Mouse (Mus musculus): ENCODE results near the gene Gnb2. TPM values are rescaled to one million over a fixed set of nuclear protein-coding genes. Genes with fewer than 3 reads are reported as not detected.

The Gnb2 gene
- 376 and 471 TPM in 2 replicates for polyA plus RNA-seq (2015; fragmentation: Nextera tagmentation; extraction: Ambion mirVana)

DNA sequence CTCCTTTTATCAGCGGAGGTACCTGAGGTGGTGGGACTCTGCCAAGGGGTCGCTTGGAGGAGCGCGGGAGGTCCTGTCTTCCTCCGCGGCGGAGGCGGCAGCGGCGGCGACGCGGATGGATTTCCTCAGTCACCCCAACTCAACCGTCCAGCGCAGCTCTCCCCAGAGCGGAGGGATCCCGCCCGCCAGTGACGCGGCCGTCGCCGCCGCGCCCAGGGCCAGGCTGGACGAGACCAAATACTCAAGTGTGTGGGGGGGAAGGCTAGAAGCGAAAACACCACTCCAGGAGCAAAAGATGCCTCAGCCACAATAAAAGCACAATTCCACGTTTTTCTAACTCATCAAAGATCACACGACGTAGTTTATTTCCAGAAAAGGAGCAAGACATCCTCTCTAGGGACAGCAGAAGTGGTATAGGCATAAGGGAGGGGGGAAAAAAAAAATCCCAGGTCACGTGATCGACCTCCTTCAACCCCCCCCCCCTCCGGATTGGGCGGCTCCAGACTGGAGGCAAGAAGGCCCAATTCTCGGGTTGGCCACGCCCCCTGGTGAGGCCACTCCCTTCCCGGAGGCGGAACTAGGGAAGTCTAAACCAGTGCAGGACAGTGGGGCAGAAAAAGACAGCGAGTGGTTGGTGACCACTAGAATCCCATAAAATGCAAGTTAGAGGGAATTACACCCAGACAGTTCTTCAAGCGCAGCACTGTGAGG is at the start of gene Gnb2, which contains the start of gene Epo:
Gnb2 (minus strand) TSS at position 394 of the 711 bp plus-strand sequence.
Epo (minus strand) TSS at position 126 of the 711 bp plus-strand sequence.

DNA sequence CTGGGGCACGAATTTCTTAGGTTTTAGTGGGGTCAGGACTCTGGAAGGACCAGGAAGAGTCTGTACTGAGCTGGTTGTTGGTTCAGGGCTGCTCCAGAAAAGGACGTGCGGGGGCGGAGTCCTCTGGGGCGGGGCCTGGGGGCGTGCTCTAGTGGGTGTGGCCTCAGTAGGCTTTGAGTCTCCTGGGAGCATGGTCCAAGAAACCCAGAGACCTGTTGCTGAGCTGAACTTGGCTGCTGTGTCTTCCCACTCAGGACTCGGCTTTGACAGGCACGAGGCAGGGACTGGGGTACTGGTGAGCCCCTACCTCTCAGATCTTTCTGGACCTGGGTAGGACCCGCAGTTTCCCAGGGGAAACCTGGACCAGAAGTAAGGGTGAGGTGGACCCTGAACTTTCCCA is 36.4 kb upstream of the Gnb2 start, which contains the start of gene Tfr2:
Tfr2 (plus strand) TSS at position 176 of the 400 bp plus-strand sequence.

GRCm38 (mm10) chr5:137553411-137553837 is 20.1 kb upstream of the Gnb2 start, which contains the start of gene Actl6b:
TSS of gene Actl6b (plus strand) at chr5:137553517.

GRCm38 (mm10) chr5:137518436-137518835 is 14.9 kb downstream of the Gnb2 start, which contains the start of gene Gigyf1:
TSS of gene Gigyf1 (plus strand) at chr5:137518548.

DNA sequence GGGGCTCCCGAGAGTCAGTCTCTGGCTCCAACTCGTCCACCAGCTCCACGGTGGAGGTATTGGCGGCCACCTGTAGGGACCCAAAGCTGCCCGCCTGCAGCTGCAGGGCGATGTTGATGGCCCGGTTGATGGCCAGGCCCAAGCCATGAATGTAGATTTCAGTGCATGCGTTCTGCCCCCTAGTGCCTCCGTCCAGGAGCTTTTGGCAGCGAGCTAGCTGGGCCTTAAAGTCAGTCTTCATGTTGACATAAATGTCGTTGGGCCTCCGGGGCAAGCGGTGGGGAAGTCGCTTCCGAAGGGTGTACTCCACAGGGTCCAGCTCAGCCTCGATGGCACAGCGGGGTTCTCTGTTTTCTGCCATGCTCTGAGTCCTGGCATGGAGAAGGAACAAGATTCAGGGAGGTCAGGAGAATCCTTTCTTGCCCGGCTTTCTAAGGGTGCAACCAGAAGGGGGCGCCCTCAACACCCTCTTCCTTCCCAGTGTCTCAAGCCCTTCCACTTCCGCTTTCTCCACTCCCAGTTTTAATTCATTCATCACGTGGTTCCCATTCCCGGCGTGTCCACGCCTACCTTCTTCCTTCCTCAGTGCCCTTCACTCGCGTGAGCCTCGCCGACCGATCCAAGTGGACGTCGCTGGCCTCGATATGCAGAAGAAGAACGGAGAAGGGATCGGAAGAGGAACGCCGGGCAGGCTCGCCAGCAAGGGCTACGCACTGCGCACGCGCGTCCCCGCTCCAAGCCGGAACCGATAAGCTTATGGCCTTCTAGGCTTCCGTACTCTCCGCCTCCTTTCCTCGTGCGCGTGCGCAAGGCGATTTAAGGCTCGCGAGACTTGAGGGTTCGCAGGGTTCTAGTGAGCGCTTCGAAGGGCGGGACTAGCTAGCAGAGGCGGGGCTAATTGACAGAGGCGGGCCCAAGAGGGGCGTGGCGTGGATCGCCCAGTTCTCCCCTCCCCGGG is 31.3 kb downstream of the Gnb2 start, which contains the start of gene Pop7:
Pop7 (minus strand) TSS at position 810 of the 958 bp plus-strand sequence.

Small RNA genes lying within 50 kb of the gene (microRNA-seq; reads per million reads assigned to microRNA genes)
- 1.1 reads per million for gene Mir6418 (ENCODE audit: borderline replicate concordance, insufficient number of aligned reads)

Other genes with a start within 250 kb of the Gnb2 start
- 14.4 and 46.3 TPM in 2 replicates for gene Ache, start 246.0 kb downstream of the Gnb2 start, polyA plus RNA-seq (2015; fragmentation: Nextera tagmentation; extraction: Ambion mirVana)
- gene Ufsp1, start 238.9 kb downstream of the Gnb2 start, polyA plus RNA-seq (2015; fragmentation: Nextera tagmentation; extraction: Ambion mirVana) = 12.2 and 13.2 TPM in 2 replicates
- 34.8 and 46.7 TPM in 2 replicates for gene Srrt, start 225.8 kb downstream of the Gnb2 start, polyA plus RNA-seq (2015; fragmentation: Nextera tagmentation; extraction: Ambion mirVana)
- gene Trip6, start 219.1 kb downstream of the Gnb2 start, polyA plus RNA-seq (2015; fragmentation: Nextera tagmentation; extraction: Ambion mirVana) = 45.2 and 45.4 TPM in 2 replicates
- 7.2 and 11.1 TPM in 2 replicates for gene Slc12a9, start 199.9 kb downstream of the Gnb2 start, polyA plus RNA-seq (2015; fragmentation: Nextera tagmentation; extraction: Ambion mirVana)
- gene Ephb4, start 183.4 kb downstream of the Gnb2 start, polyA plus RNA-seq (2015; fragmentation: Nextera tagmentation; extraction: Ambion mirVana) = 21.9 and 24.9 TPM in 2 replicates
- gene Zan, start 56.4 kb downstream of the Gnb2 start, polyA plus RNA-seq (2015; fragmentation: Nextera tagmentation; extraction: Ambion mirVana) = 0.07 and 0.11 TPM in 2 replicates
- gene Pop7, start 31.0 kb downstream of the Gnb2 start, polyA plus RNA-seq (2015; fragmentation: Nextera tagmentation; extraction: Ambion mirVana) = 37.0 and 47.6 TPM in 2 replicates
- 7.4 and 11.0 TPM in 2 replicates for gene Gigyf1, start 15.0 kb downstream of the Gnb2 start, polyA plus RNA-seq (2015; fragmentation: Nextera tagmentation; extraction: Ambion mirVana)
- gene Epo, start 268 bp downstream of the Gnb2 start, polyA plus RNA-seq (2015; fragmentation: Nextera tagmentation; extraction: Ambion mirVana) = not detected in 2 replicates
- gene Actl6b, start 20.0 kb upstream of the Gnb2 start, polyA plus RNA-seq (2015; fragmentation: Nextera tagmentation; extraction: Ambion mirVana) = 12.9 and 24.4 TPM in 2 replicates
- 5.8 and 6.5 TPM in 2 replicates for gene Tfr2, start 36.3 kb upstream of the Gnb2 start, polyA plus RNA-seq (2015; fragmentation: Nextera tagmentation; extraction: Ambion mirVana)
- gene Mospd3, start 67.5 kb upstream of the Gnb2 start, polyA plus RNA-seq (2015; fragmentation: Nextera tagmentation; extraction: Ambion mirVana) = 47.4 and 59.0 TPM in 2 replicates
- 331 and 534 TPM in 2 replicates for gene Pcolce, start 80.3 kb upstream of the Gnb2 start, polyA plus RNA-seq (2015; fragmentation: Nextera tagmentation; extraction: Ambion mirVana)
- gene Fbxo24, start 95.5 kb upstream of the Gnb2 start, polyA plus RNA-seq (2015; fragmentation: Nextera tagmentation; extraction: Ambion mirVana) = 0.40 and 0.71 TPM in 2 replicates
- gene Lrch4, start 95.6 kb upstream of the Gnb2 start, polyA plus RNA-seq (2015; fragmentation: Nextera tagmentation; extraction: Ambion mirVana) = 27.2 and 31.5 TPM in 2 replicates
- gene Gm20605, start 95.7 kb upstream of the Gnb2 start, polyA plus RNA-seq (2015; fragmentation: Nextera tagmentation; extraction: Ambion mirVana) = 3.2 and 3.4 TPM in 2 replicates
- 2.9 and 5.4 TPM in 2 replicates for gene Sap25, start 107.8 kb upstream of the Gnb2 start, polyA plus RNA-seq (2015; fragmentation: Nextera tagmentation; extraction: Ambion mirVana)
- 0.38 and 0.50 TPM in 2 replicates for gene Irs3, start 112.2 kb upstream of the Gnb2 start, polyA plus RNA-seq (2015; fragmentation: Nextera tagmentation; extraction: Ambion mirVana)
- gene Agfg2, start 151.2 kb upstream of the Gnb2 start, polyA plus RNA-seq (2015; fragmentation: Nextera tagmentation; extraction: Ambion mirVana) = 14.8 and 23.8 TPM in 2 replicates
- gene Nyap1, start 208.1 kb upstream of the Gnb2 start, polyA plus RNA-seq (2015; fragmentation: Nextera tagmentation; extraction: Ambion mirVana) = 3.8 and 6.3 TPM in 2 replicates
- 93.4 and 119 TPM in 2 replicates for gene Tsc22d4, start 212.2 kb upstream of the Gnb2 start, polyA plus RNA-seq (2015; fragmentation: Nextera tagmentation; extraction: Ambion mirVana)
- gene Ppp1r35, start 245.3 kb upstream of the Gnb2 start, polyA plus RNA-seq (2015; fragmentation: Nextera tagmentation; extraction: Ambion mirVana) = 46.4 and 54.3 TPM in 2 replicates